Mouse (Mus musculus) kidney, adult 2 months (tissue): ENCODE measurements around the gene Cck. TPM values are rescaled to one million over a fixed set of nuclear protein-coding genes. Genes with fewer than 3 reads are reported as not detected.
A peak's percentile ranks its signal among the peaks of the same experiment; 100 is the strongest.

ENCODE experiments used
- DNase-seq: peaks from one replicate; pipeline ENCODE4 v3.0.0; 2021
- H3K27ac ChIP-seq: fragments of 200-500 bp; 2 replicates; pipeline ENCODE4 v1.5.1; 2012; ENCODE audit warnings: low read depth, low read length, control low read depth, inconsistent platforms; ENCODE audit not compliant: insufficient read depth
- H3K27me3 ChIP-seq: fragments of 200-500 bp; replicated peaks from 2 replicates; pipeline ENCODE4 v1.6.1; 2012; ENCODE audit warnings: mild to moderate bottlenecking, moderate library complexity, low read length, inconsistent platforms; ENCODE audit not compliant: control insufficient read depth, insufficient read depth
- H3K36me3 ChIP-seq: fragments of 200-500 bp; 2 replicates; pipeline ENCODE4 v1.6.1; 2012; ENCODE audit warnings: mild to moderate bottlenecking, moderate library complexity, low read length, inconsistent platforms; ENCODE audit not compliant: control insufficient read depth, insufficient read depth
- H3K4me1 ChIP-seq: fragments of 200-500 bp; 2 replicates; pipeline ENCODE4 v1.6.1; 2011; ENCODE audit warnings: low read length; ENCODE audit not compliant: control insufficient read depth, insufficient read depth
- H3K4me3 ChIP-seq: fragments of 200-500 bp; 2 replicates; pipeline ENCODE4 v1.5.1; 2011; ENCODE audit warnings: mild to moderate bottlenecking, low read depth, low read length, control low read depth; ENCODE audit not compliant: insufficient read depth
- CTCF ChIP-seq: fragments of 200-500 bp; conservative IDR thresholded peaks from 2 replicates; pipeline ENCODE4 v1.5.1; 2011; ENCODE audit warnings: low read depth, mild to moderate bottlenecking, control low read depth, low read length, moderate library complexity, mixed read lengths; ENCODE audit not compliant: insufficient read depth, insufficient read length
- POLR2A ChIP-seq: fragments of 200-500 bp; IDR thresholded peaks from one replicate; pipeline ENCODE4 v1.6.1; 2011; ENCODE audit warnings: low read depth, low read length, control low read depth
- WGBS: fragments of 180-500 bp; shearing (Covaris S2); methylation state at CpG from one replicate; pipeline ENCODE4 v1.1.7; 2018; 5-methylcytosine and 5-hydroxymethylcytosine counted together
- polyA plus RNA-seq: library from polyadenylated mRNA; depleted of rRNA; stranded (reverse); fragments of >200 nt; gene quantifications from 2 replicates; pipeline ENCODE4 v1.2.3, GENCODE M21; 2012

The Cck gene
- polyA plus RNA-seq, 1 experiment: 87.7 TPM

- DNase-seq: no peak
- 87% methylated on average over 4 of the region's 4 CpGs for WGBS
- Histone ChIP-seq H3K4me3 (no peak overlapping the region), H3K36me3 (no peaks in the 10 kb centered on the region), H3K27ac (no peak overlapping the region), H3K4me1 (no peaks in the 10 kb centered on the region), H3K27me3 (no peaks in the 10 kb centered on the region)
- no peak for TF ChIP-seq POLR2A
- TF ChIP-seq CTCF: no peak
These were observed 16.4 kb upstream of the Cck start for GRCm38 (mm10) chr9:121511911-121512310.

GRCm38 (mm10) chr9:121506478-121507180 is 11.1 kb upstream of the Cck start:
- Histone ChIP-seq H3K4me1 (no peaks in the 10 kb centered on the region), H3K27me3 (no peaks in the 10 kb centered on the region), H3K36me3 (no peaks in the 10 kb centered on the region), H3K4me3 (no peak overlapping the region), H3K27ac (no peak overlapping the region)
- WGBS: 69% methylated on average over 8 of the region's 8 CpGs
- no peak for DNase-seq
- TF ChIP-seq POLR2A (no peak), CTCF (no peak)

- Histone ChIP-seq H3K36me3 (no peaks in the 10 kb centered on the region), H3K4me1 (no peaks in the 10 kb centered on the region), H3K27me3 (no peaks in the 10 kb centered on the region), H3K27ac (no peak overlapping the region), H3K4me3 (no peak overlapping the region)
- WGBS: 91% methylated on average over 8 of the region's 8 CpGs
- no peak for DNase-seq
- TF ChIP-seq POLR2A: no peak
- no peak for TF ChIP-seq CTCF
These were observed 9.9 kb upstream of the Cck start for GRCm38 (mm10) chr9:121505346-121505745.

- no peak for TF ChIP-seq POLR2A
- TF ChIP-seq CTCF: no peak
- 35% methylated on average over 10 of the region's 10 CpGs for WGBS
- Histone ChIP-seq H3K27ac (no peak overlapping the region), H3K4me3 (no peak overlapping the region), H3K4me1 (no peaks in the 10 kb centered on the region), H3K27me3 (no peaks in the 10 kb centered on the region), H3K36me3 (no peaks in the 10 kb centered on the region)
- DNase-seq: no peak
These were observed 608 bp upstream of the Cck start for GRCm38 (mm10) chr9:121496102-121496501.

GRCm38 (mm10) chr9:121494006-121494767 is 1.3 kb downstream of the Cck start:
- 3% methylated on average over 48 of the region's 48 CpGs for WGBS
- H3K27me3 ChIP-seq: no peaks in the 10 kb centered on the region
- no peak overlapping the region for H3K27ac ChIP-seq
- no peak for TF ChIP-seq POLR2A
- no peak for TF ChIP-seq CTCF
- H3K4me1 ChIP-seq: no peaks in the 10 kb centered on the region
- H3K36me3 ChIP-seq: no peaks in the 10 kb centered on the region
- H3K4me3 ChIP-seq: peak overlapping the region; percentile 12; the same call in 1 of the 2 replicates
- no peak for DNase-seq

- Histone ChIP-seq H3K4me3 (no peak overlapping the region), H3K27ac (no peak overlapping the region), H3K27me3 (no peaks in the 10 kb centered on the region), H3K4me1 (no peaks in the 10 kb centered on the region), H3K36me3 (no peaks in the 10 kb centered on the region)
- TF ChIP-seq POLR2A (no peak), CTCF (no peak)
- WGBS: 62% methylated on average over 11 of the region's 11 CpGs
- DNase-seq: no peak
These were observed 3.8 kb downstream of the Cck start for GRCm38 (mm10) chr9:121491592-121492240.

- Histone ChIP-seq H3K27me3 (no peaks in the 10 kb centered on the region), H3K4me1 (no peaks in the 10 kb centered on the region), H3K36me3 (no peaks in the 10 kb centered on the region), H3K27ac (no peak overlapping the region), H3K4me3 (no peak overlapping the region)
- TF ChIP-seq CTCF (no peak), POLR2A (no peak)
- no peak for DNase-seq
- WGBS: 81% methylated on average over 7 of the region's 7 CpGs
These were observed 8.3 kb downstream of the Cck start for GRCm38 (mm10) chr9:121487216-121487615.
